Mouse (Mus musculus) hindbrain, embryonic 16.5 days (tissue): Measurements from ENCODE around the gene Pdxdc1. TPM values are rescaled to one million over a fixed set of nuclear protein-coding genes. Genes with fewer than 3 reads are reported as not detected.

ENCODE experiments used
- ATAC-seq: fragments of 200-750 bp; cut with Nextera tagmentation; 2 replicates; pipeline ENCODE4 v1.8.0; 2017; ENCODE audit warnings: moderate TSS enrichment, moderate library complexity
- H3K27ac ChIP-seq: fragments of 300-500 bp; sonication (generic); 2 replicates; pipeline ENCODE4 v1.5.1; 2014; ENCODE audit warnings: low read depth, mild to moderate bottlenecking, control low read depth, low read length, moderate library complexity
- H3K27me3 ChIP-seq: fragments of 300-500 bp; sonication (generic); replicated peaks from 2 replicates; pipeline ENCODE4 v1.6.1; 2014; ENCODE audit warnings: low read length; ENCODE audit not compliant: control insufficient read depth, insufficient read depth
- H3K36me3 ChIP-seq: fragments of 300-500 bp; sonication (generic); 2 replicates; pipeline ENCODE4 v1.6.1; 2014; ENCODE audit warnings: mild to moderate bottlenecking, low read length, moderate library complexity, mixed read lengths; ENCODE audit not compliant: control insufficient read depth, insufficient read depth
- H3K4me1 ChIP-seq: fragments of 300-500 bp; sonication (generic); 2 replicates; pipeline ENCODE4 v1.6.1; 2014; ENCODE audit warnings: low read depth, low read length; ENCODE audit not compliant: control insufficient read depth, insufficient read depth
- H3K4me2 ChIP-seq: fragments of 300-500 bp; sonication (generic); 2 replicates; pipeline ENCODE4 v1.6.1; 2014; ENCODE audit warnings: mild to moderate bottlenecking, low read length, control low read depth, moderate library complexity
- H3K4me3 ChIP-seq: fragments of 300-500 bp; sonication (generic); 2 replicates; pipeline ENCODE4 v1.5.1; 2014; ENCODE audit warnings: mild to moderate bottlenecking, low read length, control low read depth, moderate library complexity
- H3K9ac ChIP-seq: fragments of 300-500 bp; sonication (generic); 2 replicates; pipeline ENCODE4 v1.6.1; 2014; ENCODE audit warnings: low read depth, mild to moderate bottlenecking, control low read depth, low read length, moderate library complexity
- H3K9me3 ChIP-seq: fragments of 300-500 bp; sonication (generic); 2 replicates; pipeline ENCODE4 v1.6.1; 2014; ENCODE audit warnings: mild to moderate bottlenecking, low read length, moderate library complexity; ENCODE audit not compliant: control insufficient read depth
- WGBS: fragments of 180-500 bp; shearing (Covaris S2); extraction: QIAGEN DNeasy Blood & Tissue Kit; methylation state at CpG from one replicate; pipeline ENCODE4 v1.1.7; 2014; 5-methylcytosine and 5-hydroxymethylcytosine counted together
- polyA plus RNA-seq: library from polyadenylated mRNA; unstranded; fragments of >200 nt; fragmentation: Nextera tagmentation; extraction: Ambion mirVana; gene quantifications from 2 replicates; pipeline ENCODE4 v1.2.1, GENCODE M21; 2015

The Pdxdc1 gene
- polyA plus RNA-seq = 74.1 and 77.1 TPM in 2 replicates

DNA sequence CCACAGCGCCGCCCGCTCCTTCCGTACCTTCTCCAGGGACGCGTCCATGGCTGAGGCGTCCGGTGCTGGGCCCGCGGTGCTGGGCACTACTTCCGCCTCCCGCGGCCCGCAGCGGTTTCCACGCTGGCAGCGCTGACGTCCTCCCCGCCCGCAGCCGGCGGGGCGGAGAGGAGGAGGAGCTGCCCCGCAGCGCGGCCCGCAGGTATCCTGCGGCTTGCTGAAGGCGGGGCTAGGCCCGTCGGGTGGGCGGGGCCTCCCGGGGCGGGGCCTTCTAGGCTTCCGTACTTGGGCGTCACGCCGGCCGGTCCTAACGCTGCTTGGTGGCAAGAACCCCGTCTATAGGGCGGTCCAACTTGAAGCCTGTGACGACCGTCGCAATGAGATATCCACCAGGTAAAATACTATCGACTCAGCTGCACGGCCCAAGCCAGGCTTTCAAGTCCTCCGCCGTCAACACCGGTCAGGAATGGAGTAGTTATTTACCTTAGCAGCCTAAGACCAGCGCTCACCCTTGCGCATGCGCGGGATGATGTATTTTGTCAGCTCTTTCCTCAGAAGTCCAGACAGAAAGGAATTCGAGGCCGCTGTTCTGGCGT is at the start of gene Pdxdc1, which contains the start of gene Mpv17l:
TSS of gene Pdxdc1 (minus strand) at position 244 of the 596 bp plus-strand sequence.
TSS of gene Mpv17l (plus strand) at position 274 of the 596 bp plus-strand sequence.
- H3K9me3 ChIP-seq = no peaks in the 10 kb centered on the region
- peak within 1 kb of the TSS; percentile 91 for H3K4me3 ChIP-seq
- H3K4me1 ChIP-seq = peaks cover 15% of the 10 kb centered on the region
- no peaks in the 10 kb centered on the region for H3K27me3 ChIP-seq
- WGBS = 0% methylated on average over 41 of the region's 57 CpGs
- peak within 1 kb of the TSS; percentile 85 for H3K4me2 ChIP-seq
- no peaks in the 10 kb centered on the region for H3K36me3 ChIP-seq
- peak within 1 kb of the TSS; percentile 80 for H3K9ac ChIP-seq
- peak within 1 kb of the TSS; percentile 93 for H3K27ac ChIP-seq
- ATAC-seq = peak; percentile 97

- H3K27me3 ChIP-seq = no peaks in the 10 kb centered on the region
- no peak for ATAC-seq
- no peak overlapping the region for H3K9ac ChIP-seq
- no peak overlapping the region for H3K4me3 ChIP-seq
- no peaks in the 10 kb centered on the region for H3K4me1 ChIP-seq
- 72% methylated on average over 3 of the region's 3 CpGs for WGBS
- no peaks in the 10 kb centered on the region for H3K9me3 ChIP-seq
- no peak overlapping the region for H3K27ac ChIP-seq
- no peaks in the 10 kb centered on the region for H3K36me3 ChIP-seq
- no peak overlapping the region for H3K4me2 ChIP-seq
Measured at GRCm38 (mm10) chr16:13951245-13951644, 48.3 kb upstream of the Pdxdc1 start.

- no peaks in the 10 kb centered on the region for H3K36me3 ChIP-seq
- WGBS = 96% methylated on average over 1 of the region's 1 CpGs
- ATAC-seq = no peak
- no peak overlapping the region for H3K4me3 ChIP-seq
- H3K9ac ChIP-seq = no peak overlapping the region
- H3K4me1 ChIP-seq = peaks cover 3% of the 10 kb centered on the region
- no peaks in the 10 kb centered on the region for H3K27me3 ChIP-seq
- no peaks in the 10 kb centered on the region for H3K9me3 ChIP-seq
- no peak overlapping the region for H3K27ac ChIP-seq
- no peak overlapping the region for H3K4me2 ChIP-seq
Measured at GRCm38 (mm10) chr16:13946306-13946705, 43.4 kb upstream of the Pdxdc1 start.

GRCm38 (mm10) chr16:13945153-13945552 is 42.2 kb upstream of the Pdxdc1 start:
- Histone ChIP-seq H3K4me1 (peaks cover 7% of the 10 kb centered on the region), H3K36me3 (no peaks in the 10 kb centered on the region), H3K27me3 (no peaks in the 10 kb centered on the region), H3K4me3 (no peak overlapping the region), H3K27ac (no peak overlapping the region), H3K9me3 (no peaks in the 10 kb centered on the region), H3K9ac (no peak overlapping the region), H3K4me2 (no peak overlapping the region)
- no peak for ATAC-seq
- WGBS = 82% methylated on average over 4 of the region's 4 CpGs

GRCm38 (mm10) chr16:13944752-13945151 is 41.8 kb upstream of the Pdxdc1 start:
- Histone ChIP-seq H3K27ac (no peak overlapping the region), H3K4me2 (no peak overlapping the region), H3K4me3 (no peak overlapping the region), H3K9me3 (no peaks in the 10 kb centered on the region), H3K36me3 (no peaks in the 10 kb centered on the region), H3K4me1 (peaks cover 9% of the 10 kb centered on the region), H3K9ac (no peak overlapping the region), H3K27me3 (no peaks in the 10 kb centered on the region)
- 91% methylated on average over 5 of the region's 5 CpGs for WGBS
- no peak for ATAC-seq

GRCm38 (mm10) chr16:13944178-13944577 is 41.2 kb upstream of the Pdxdc1 start:
- Histone ChIP-seq H3K27me3 (no peaks in the 10 kb centered on the region), H3K27ac (no peak overlapping the region), H3K9ac (no peak overlapping the region), H3K4me2 (no peak overlapping the region), H3K4me1 (peaks cover 9% of the 10 kb centered on the region), H3K4me3 (no peak overlapping the region), H3K36me3 (no peaks in the 10 kb centered on the region), H3K9me3 (no peaks in the 10 kb centered on the region)
- no peak for ATAC-seq
- WGBS = 66% methylated on average over 4 of the region's 4 CpGs

DNA sequence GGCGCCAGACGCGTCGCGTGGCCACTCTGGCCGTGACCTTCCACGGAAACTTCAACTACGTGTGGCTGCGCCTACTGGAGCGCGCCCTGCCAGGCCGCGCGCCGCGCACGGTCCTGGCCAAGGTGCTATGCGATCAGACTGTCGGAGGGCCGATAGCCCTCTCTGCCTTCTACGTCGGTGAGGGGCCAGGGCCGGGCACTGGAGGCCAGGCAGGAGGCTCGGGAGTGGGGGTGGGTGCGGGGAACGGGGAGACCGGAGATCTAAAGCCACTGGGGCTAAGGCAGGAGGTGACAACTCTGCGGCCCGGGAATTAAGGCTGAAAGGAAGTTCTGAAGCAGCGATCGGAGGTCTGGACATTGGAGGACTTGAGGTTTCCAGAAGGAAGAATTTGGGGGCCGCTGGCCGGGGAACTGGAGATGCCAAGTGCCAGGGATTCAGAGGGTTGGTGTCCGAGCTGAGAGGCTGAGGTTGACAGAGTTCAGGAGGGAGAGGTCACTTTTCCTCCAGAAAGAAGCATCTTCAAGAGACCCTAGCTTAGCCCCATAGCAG is 38.0 kb upstream of the Pdxdc1 start:
- Histone ChIP-seq H3K9ac (peak overlapping the region; percentile 79), H3K27ac (peak overlapping the region; percentile 76; the same call in 1 of the 2 replicates), H3K27me3 (no peaks in the 10 kb centered on the region), H3K36me3 (no peaks in the 10 kb centered on the region), H3K9me3 (no peaks in the 10 kb centered on the region), H3K4me1 (peaks cover 9% of the 10 kb centered on the region), H3K4me3 (peak overlapping the region; percentile 69), H3K4me2 (peak overlapping the region; percentile 94)
- ATAC-seq = peak; percentile 92
- 3% methylated on average over 33 of the region's 34 CpGs for WGBS

DNA sequence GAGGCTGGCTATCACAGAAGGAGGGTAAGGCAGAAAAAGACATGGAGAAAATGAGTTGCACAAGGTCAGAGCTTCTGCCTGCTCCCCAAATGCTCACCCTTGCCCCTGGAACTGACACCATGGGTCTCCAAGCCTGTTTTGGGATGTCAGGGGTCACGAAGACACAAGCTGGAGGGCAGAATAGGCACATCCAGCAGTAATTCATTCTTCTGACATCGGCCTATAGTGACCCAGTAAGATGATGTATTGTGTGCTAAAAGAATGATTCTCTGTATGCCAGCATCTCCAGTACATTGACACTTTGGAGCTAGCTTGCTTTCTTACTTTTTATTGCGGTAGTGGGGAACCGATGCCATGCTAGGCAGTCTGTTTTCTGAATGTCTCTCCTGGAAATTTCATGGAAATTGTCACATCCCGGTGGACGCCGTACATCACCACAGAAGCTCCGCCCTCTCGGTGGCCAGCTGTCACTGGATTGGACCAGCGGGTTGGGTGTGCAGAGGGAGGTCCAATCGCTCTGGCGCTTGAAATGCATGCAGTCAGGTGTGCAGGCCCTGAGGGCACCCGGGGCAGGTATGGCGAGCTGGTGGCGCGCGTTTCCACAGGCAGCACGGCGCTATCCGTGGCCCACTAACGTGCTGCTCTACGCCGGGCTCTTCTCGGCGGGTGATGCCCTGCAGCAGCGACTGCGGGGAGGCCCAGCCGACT is 37.4 kb upstream of the Pdxdc1 start:
- Histone ChIP-seq H3K4me3 (peak overlapping the region; percentile 69), H3K27ac (peak overlapping the region; percentile 76; the same call in 1 of the 2 replicates), H3K9ac (peak overlapping the region; percentile 79), H3K9me3 (no peaks in the 10 kb centered on the region), H3K36me3 (no peaks in the 10 kb centered on the region), H3K4me2 (peak overlapping the region; percentile 94), H3K4me1 (peaks cover 9% of the 10 kb centered on the region), H3K27me3 (no peaks in the 10 kb centered on the region)
- 3% methylated on average over 28 of the region's 28 CpGs for WGBS
- ATAC-seq = peak; percentile 100

- no peak overlapping the region for H3K4me3 ChIP-seq
- no peaks in the 10 kb centered on the region for H3K4me1 ChIP-seq
- no peak overlapping the region for H3K9ac ChIP-seq
- no peak overlapping the region for H3K4me2 ChIP-seq
- H3K27ac ChIP-seq = no peak overlapping the region
- no peak for ATAC-seq
- no peaks in the 10 kb centered on the region for H3K36me3 ChIP-seq
- no peaks in the 10 kb centered on the region for H3K9me3 ChIP-seq
- H3K27me3 ChIP-seq = no peaks in the 10 kb centered on the region
- 91% methylated on average over 4 of the region's 4 CpGs for WGBS
Measured at GRCm38 (mm10) chr16:13927456-13928075, 24.6 kb upstream of the Pdxdc1 start.
